ENCODE assay signal across 8 mouse cellular contexts in genomic region chr5:104021597-104022378, GRCm38 (mm10). TPM values are rescaled to one million over a fixed set of nuclear protein-coding genes. Genes with fewer than 3 reads are reported as not detected.
A peak's percentile ranks its signal among the peaks of the same experiment; 100 is the strongest.
DNase-seq lines count a peak whose midpoint lies in the region; ATAC-seq lines count a peak whose summit lies in the region.

TSS of gene Hsd17b11 (minus strand) at chr5:104021919.

- no peaks in the 10 kb centered on the region for H3K27me3 ChIP-seq in megakaryocyte, embryonic 14.5 days (replicated peaks)

- peak; percentile 78 for ATAC-seq in inflammation-experienced regulatory T-cells, adult 6 months

- no peaks in the 10 kb centered on the region for H3K9me3 ChIP-seq in megakaryocyte, embryonic 14.5 days

- intact Hi-C loops in gastrocnemius, postnatal 14 days (cut with DNase I; ENCODE audit: low total_unique reads): no loop called here

- peak within 1 kb of the TSS; percentile 94 for H3K4me3 ChIP-seq in megakaryocyte, embryonic 14.5 days (replicated peaks)

- DNase-seq in adipocyte (ENCODE audit: low spot score): peak; percentile 81
- DNase-seq in embryo, embryonic 10.5 days (ENCODE audit: low spot score): peak; percentile 90
- peak; percentile 87 for DNase-seq in gastrocnemius, postnatal 14 days
- DNase-seq in left cerebral cortex, adult 9 months (ENCODE audit: low spot score in 2 of 2): peak; percentile 27 to 79
- peak; percentile 62 for DNase-seq in right cerebral cortex, postnatal 14 days
- peak; percentile 70 for DNase-seq in urinary bladder, postnatal 25 days (ENCODE audit: low spot score)

- peaks cover 14% of the 10 kb centered on the region for H3K36me3 ChIP-seq in megakaryocyte, embryonic 14.5 days (replicated peaks; ENCODE audit: low read length)

- peaks cover 72% of the 10 kb centered on the region for H3K4me1 ChIP-seq in megakaryocyte, embryonic 14.5 days

RNA-seq across cellular contexts. Expression of gene Hsd17b11, which starts in this region (rescaled TPM):
- total RNA-seq in gastrocnemius, postnatal 14 days (2021): 10 to 100 TPM; 13.7 to 14.1 TPM
- polyA plus RNA-seq in inflammation-experienced regulatory T-cells, adult 6 months (2017; shearing (Covaris generic)): 1 to 10 TPM; 3.5 to 4.9 (median 3.8) TPM
- 0.63 TPM in 1 of 2 replicates, not detected in the other for polyA plus RNA-seq in megakaryocyte, embryonic 14.5 days (2012; ENCODE audit: insufficient read depth, low replicate concordance)

Comparison
In these comparisons a context has a peak if more than half of its experiments do, and no peak if none do; other contexts are left out.
1. Peak in every context shown above with its lines: DNase-seq, ATAC-seq and H3K4me3 ChIP-seq.